Mouse (Mus musculus): ENCODE results near the gene Cep104. TPM values are rescaled to one million over a fixed set of nuclear protein-coding genes. Genes with fewer than 3 reads are reported as not detected.
A peak's percentile ranks its signal among the peaks of the same experiment; 100 is the strongest.

Gene Cep104
- 18.0 and 20.4 TPM in 2 replicates for polyA plus RNA-seq (2015; fragmentation: Nextera tagmentation; extraction: Ambion mirVana)

- peak; percentile 97 for ATAC-seq
- H3K27me3 ChIP-seq = no peaks in the 10 kb centered on the region
- WGBS = 1% methylated on average over 68 of the region's 68 CpGs
- no peaks in the 10 kb centered on the region for H3K9me3 ChIP-seq
- peaks cover 42% of the 10 kb centered on the region for H3K4me1 ChIP-seq (replicated peaks)
- H3K27ac ChIP-seq = peak within 1 kb of the TSS; percentile 80
- peak within 1 kb of the TSS; percentile 98 for H3K4me2 ChIP-seq (replicated peaks)
- peak within 1 kb of the TSS; percentile 90 for H3K9ac ChIP-seq (replicated peaks)
- H3K4me3 ChIP-seq (replicated peaks) = peak within 1 kb of the TSS; percentile 84
- peaks cover 35% of the 10 kb centered on the region for H3K36me3 ChIP-seq
Measured at GRCm38 (mm10) chr4:153974431-153975291, at the start of gene Cep104, which contains the start of gene Dffb. Cep104 (plus strand) TSS chr4:153975194. Dffb (minus strand) TSS chr4:153975126.

GRCm38 (mm10) chr4:153928772-153929299 lies 46.2 kb upstream of the Cep104 start:
- WGBS = 43% methylated on average over 11 of the region's 11 CpGs
- Histone ChIP-seq H3K9me3 (no peaks in the 10 kb centered on the region), H3K4me1 (replicated peaks) (peaks cover 28% of the 10 kb centered on the region), H3K36me3 (no peaks in the 10 kb centered on the region), H3K4me2 (replicated peaks) (no peak overlapping the region), H3K27me3 (peaks cover 72% of the 10 kb centered on the region), H3K9ac (replicated peaks) (no peak overlapping the region), H3K27ac (no peak overlapping the region), H3K4me3 (replicated peaks) (no peak overlapping the region)
- ATAC-seq = peak; percentile 66

GRCm38 (mm10) chr4:153929425-153929824 lies 45.6 kb upstream of the Cep104 start:
- Histone ChIP-seq H3K27ac (no peak overlapping the region), H3K4me1 (replicated peaks) (peaks cover 28% of the 10 kb centered on the region), H3K9ac (replicated peaks) (no peak overlapping the region), H3K27me3 (peaks cover 70% of the 10 kb centered on the region), H3K36me3 (no peaks in the 10 kb centered on the region), H3K4me2 (replicated peaks) (no peak overlapping the region), H3K4me3 (replicated peaks) (no peak overlapping the region), H3K9me3 (no peaks in the 10 kb centered on the region)
- peak; percentile 27; the same call in 1 of the 2 replicates for ATAC-seq
- WGBS = 73% methylated on average over 10 of the region's 10 CpGs

GRCm38 (mm10) chr4:153929921-153930320 lies 45.1 kb upstream of the Cep104 start:
- peaks cover 28% of the 10 kb centered on the region for H3K4me1 ChIP-seq (replicated peaks)
- no peak overlapping the region for H3K27ac ChIP-seq
- no peak overlapping the region for H3K4me3 ChIP-seq (replicated peaks)
- no peaks in the 10 kb centered on the region for H3K36me3 ChIP-seq
- no peak overlapping the region for H3K9ac ChIP-seq (replicated peaks)
- H3K27me3 ChIP-seq = peaks cover 66% of the 10 kb centered on the region
- H3K4me2 ChIP-seq (replicated peaks) = no peak overlapping the region
- ATAC-seq = peak; percentile 50; the same call in 1 of the 2 replicates
- H3K9me3 ChIP-seq = no peaks in the 10 kb centered on the region
- whole genome bisulfite sequencing = 67% methylated on average over 4 of the region's 4 CpGs

GRCm38 (mm10) chr4:153943243-153943642 lies 31.8 kb upstream of the Cep104 start:
- Histone ChIP-seq H3K9me3 (no peaks in the 10 kb centered on the region), H3K9ac (replicated peaks) (no peak overlapping the region), H3K4me2 (replicated peaks) (no peak overlapping the region), H3K27me3 (peaks cover 50% of the 10 kb centered on the region), H3K36me3 (no peaks in the 10 kb centered on the region), H3K4me3 (replicated peaks) (no peak overlapping the region), H3K4me1 (replicated peaks) (peaks cover 7% of the 10 kb centered on the region), H3K27ac (no peak overlapping the region)
- WGBS = 49% methylated on average over 4 of the region's 4 CpGs
- 0 out of 2 replicates have a peak, but pooled peaks have one; percentile 37 for ATAC-seq

GRCm38 (mm10) chr4:153944261-153944660 lies 30.7 kb upstream of the Cep104 start:
- WGBS = 61% methylated on average over 6 of the region's 6 CpGs
- H3K4me1 ChIP-seq (replicated peaks) = peaks cover 7% of the 10 kb centered on the region
- H3K9ac ChIP-seq (replicated peaks) = no peak overlapping the region
- H3K4me2 ChIP-seq (replicated peaks) = no peak overlapping the region
- H3K27ac ChIP-seq = no peak overlapping the region
- peaks cover 48% of the 10 kb centered on the region for H3K27me3 ChIP-seq
- H3K4me3 ChIP-seq (replicated peaks) = no peak overlapping the region
- ATAC-seq = no peak
- no peaks in the 10 kb centered on the region for H3K36me3 ChIP-seq
- H3K9me3 ChIP-seq = no peaks in the 10 kb centered on the region

- H3K36me3 ChIP-seq = no peaks in the 10 kb centered on the region
- 87% methylated on average over 6 of the region's 6 CpGs for WGBS
- ATAC-seq = no peak
- H3K4me2 ChIP-seq (replicated peaks) = no peak overlapping the region
- peaks cover 7% of the 10 kb centered on the region for H3K4me1 ChIP-seq (replicated peaks)
- H3K9me3 ChIP-seq = no peaks in the 10 kb centered on the region
- H3K9ac ChIP-seq (replicated peaks) = no peak overlapping the region
- H3K27ac ChIP-seq = no peak overlapping the region
- H3K4me3 ChIP-seq (replicated peaks) = no peak overlapping the region
- peaks cover 48% of the 10 kb centered on the region for H3K27me3 ChIP-seq
Measured at GRCm38 (mm10) chr4:153945741-153946140, 29.3 kb upstream of the Cep104 start.

GRCm38 (mm10) chr4:153950372-153950771 lies 24.6 kb upstream of the Cep104 start:
- H3K27ac ChIP-seq = no peak overlapping the region
- H3K4me2 ChIP-seq (replicated peaks) = no peak overlapping the region
- H3K27me3 ChIP-seq = peaks cover 44% of the 10 kb centered on the region
- no peaks in the 10 kb centered on the region for H3K9me3 ChIP-seq
- no peak overlapping the region for H3K4me3 ChIP-seq (replicated peaks)
- no peak overlapping the region for H3K9ac ChIP-seq (replicated peaks)
- H3K36me3 ChIP-seq = no peaks in the 10 kb centered on the region
- ATAC-seq = no peak
- 79% methylated on average over 2 of the region's 2 CpGs for WGBS
- peaks cover 17% of the 10 kb centered on the region for H3K4me1 ChIP-seq (replicated peaks)

- Histone ChIP-seq H3K36me3 (no peaks in the 10 kb centered on the region), H3K4me2 (replicated peaks) (no peak overlapping the region), H3K9ac (replicated peaks) (no peak overlapping the region), H3K27ac (0 out of 2 replicates have a peak overlapping the region, but pooled peaks have one; percentile 7), H3K27me3 (peaks cover 41% of the 10 kb centered on the region), H3K4me3 (replicated peaks) (no peak overlapping the region), H3K9me3 (no peaks in the 10 kb centered on the region), H3K4me1 (replicated peaks) (peaks cover 18% of the 10 kb centered on the region)
- ATAC-seq = no peak
- WGBS = 67% methylated on average over 3 of the region's 3 CpGs
Measured at GRCm38 (mm10) chr4:153951150-153951549, 23.8 kb upstream of the Cep104 start.

- Histone ChIP-seq H3K4me2 (replicated peaks) (no peak overlapping the region), H3K9me3 (no peaks in the 10 kb centered on the region), H3K4me3 (replicated peaks) (no peak overlapping the region), H3K9ac (replicated peaks) (no peak overlapping the region), H3K36me3 (no peaks in the 10 kb centered on the region), H3K27me3 (peaks cover 36% of the 10 kb centered on the region), H3K4me1 (replicated peaks) (peaks cover 23% of the 10 kb centered on the region), H3K27ac (0 out of 2 replicates have a peak overlapping the region, but pooled peaks have one; percentile 7)
- WGBS = 22% methylated on average over 5 of the region's 5 CpGs
- peak; percentile 41; the same call in 1 of the 2 replicates for ATAC-seq
Measured at GRCm38 (mm10) chr4:153951692-153952091, 23.3 kb upstream of the Cep104 start.

- no peak for ATAC-seq
Measured at GRCm38 (mm10) chr4:153955651-153956050, 19.3 kb upstream of the Cep104 start.

More at GRCm38 (mm10) chr4:153955651-153956050, 19.3 kb upstream of the Cep104 start:
- 77% methylated on average over 8 of the region's 8 CpGs for WGBS
- Histone ChIP-seq H3K9me3 (no peaks in the 10 kb centered on the region), H3K4me3 (replicated peaks) (no peak overlapping the region), H3K27me3 (peaks cover 15% of the 10 kb centered on the region; the same call in 1 of the 2 replicates), H3K36me3 (peaks cover 14% of the 10 kb centered on the region), H3K4me2 (replicated peaks) (no peak overlapping the region), H3K9ac (replicated peaks) (no peak overlapping the region), H3K4me1 (replicated peaks) (peaks cover 38% of the 10 kb centered on the region), H3K27ac (no peak overlapping the region)
